Mouse (Mus musculus): ENCODE measurements at regions not wholly inside any gene's neighbourhood (a gene's known extent, or its start where the extent isn't known, plus 50 kb on each side); places are given as distances from the start of the nearest gene placed in this dataset.

- no peak for DNase-seq (ENCODE audit: low read depth, low spot score)
Measured at GRCm38 (mm10) chr9:101807249-101807648, 54.4 kb upstream of the 9630041A04Rik start.

GRCm38 (mm10) chr9:101796718-101797117 lies 64.9 kb upstream of the 9630041A04Rik start:
- no peak for DNase-seq (ENCODE audit: low read depth, low spot score)

- DNase-seq (ENCODE audit: low read depth, low spot score), result no peak
Measured at GRCm38 (mm10) chr9:101796063-101796462, 65.6 kb upstream of the 9630041A04Rik start.

- DNase-seq (ENCODE audit: low read depth, low spot score), result no peak
Measured at GRCm38 (mm10) chr9:101795436-101795835, 66.2 kb upstream of the 9630041A04Rik start.

- DNase-seq (ENCODE audit: low read depth, low spot score), result no peak
Measured at GRCm38 (mm10) chr9:101790936-101791335, 70.7 kb upstream of the 9630041A04Rik start.

GRCm38 (mm10) chr9:101740949-101741605 lies 120.6 kb upstream of the 9630041A04Rik start:
- DNase-seq (ENCODE audit: low read depth, low spot score), result no peak

GRCm38 (mm10) chr9:101739322-101739721 lies 122.3 kb upstream of the 9630041A04Rik start:
- no peak for DNase-seq (ENCODE audit: low read depth, low spot score)

- DNase-seq (ENCODE audit: low read depth, low spot score), result no peak
Measured at GRCm38 (mm10) chr9:101734271-101734670, 127.4 kb upstream of the 9630041A04Rik start.

GRCm38 (mm10) chr9:101733611-101734225 lies 127.9 kb upstream of the 9630041A04Rik start:
- no peak for DNase-seq (ENCODE audit: low read depth, low spot score)

- no peak for DNase-seq (ENCODE audit: low read depth, low spot score)
Measured at GRCm38 (mm10) chr9:101730136-101730535, 131.5 kb upstream of the 9630041A04Rik start.

GRCm38 (mm10) chr9:101717911-101718310 lies 143.7 kb upstream of the 9630041A04Rik start:
- no peak for DNase-seq (ENCODE audit: low read depth, low spot score)

GRCm38 (mm10) chr9:101716326-101716725 lies 145.3 kb upstream of the 9630041A04Rik start:
- no peak for DNase-seq (ENCODE audit: low read depth, low spot score)

- no peak for DNase-seq (ENCODE audit: low read depth, low spot score)
Measured at GRCm38 (mm10) chr9:101714805-101715204, 146.8 kb upstream of the 9630041A04Rik start.

GRCm38 (mm10) chr9:101710611-101711071 lies 151.0 kb upstream of the 9630041A04Rik start:
- no peak for DNase-seq (ENCODE audit: low read depth, low spot score)

- no peak for DNase-seq (ENCODE audit: low read depth, low spot score)
Measured at GRCm38 (mm10) chr9:101700368-101700767, 161.3 kb upstream of the 9630041A04Rik start.

- no peak for DNase-seq (ENCODE audit: low read depth, low spot score)
Measured at GRCm38 (mm10) chr9:101694054-101694453, 167.6 kb upstream of the 9630041A04Rik start.

GRCm38 (mm10) chr9:101691336-101691735 lies 170.3 kb upstream of the 9630041A04Rik start:
- DNase-seq (ENCODE audit: low read depth, low spot score), result no peak

- no peak for DNase-seq (ENCODE audit: low read depth, low spot score)
Measured at GRCm38 (mm10) chr9:101690916-101691315, 170.7 kb upstream of the 9630041A04Rik start.

- no peak for DNase-seq (ENCODE audit: low read depth, low spot score)
Measured at GRCm38 (mm10) chr9:101690402-101690861, 171.2 kb upstream of the 9630041A04Rik start.

GRCm38 (mm10) chr9:101689532-101690401 lies 171.9 kb upstream of the 9630041A04Rik start:
- DNase-seq (ENCODE audit: low read depth, low spot score), result peak; percentile 23

GRCm38 (mm10) chr9:101687226-101687625 lies 174.4 kb upstream of the 9630041A04Rik start:
- DNase-seq (ENCODE audit: low read depth, low spot score), result no peak

- DNase-seq (ENCODE audit: low read depth, low spot score), result no peak
Measured at GRCm38 (mm10) chr9:101677563-101677962, 184.1 kb upstream of the 9630041A04Rik start.
